Mouse (Mus musculus) liver, embryonic 13.5 days (tissue): ENCODE data around the gene Myo1g. TPM values are rescaled to one million over a fixed set of nuclear protein-coding genes. Genes with fewer than 3 reads are reported as not detected.

Experiments
- ATAC-seq: fragments of 200-750 bp; cut with Nextera tagmentation; 2 replicates; pipeline ENCODE4 v1.8.0; 2017; ENCODE audit warnings: low read depth, mild to moderate bottlenecking, moderate number of reproducible peaks, moderate library complexity
- DNase-seq: peaks from one replicate; pipeline ENCODE4 v3.0.0; 2022
- H3K27ac ChIP-seq: fragments of 300-500 bp; sonication (generic); 2 replicates; pipeline ENCODE4 v1.5.1; 2015; ENCODE audit warnings: moderate library complexity, mild to moderate bottlenecking, inconsistent platforms
- H3K27me3 ChIP-seq: fragments of 300-500 bp; sonication (generic); 2 replicates; pipeline ENCODE4 v1.6.1; 2015; ENCODE audit warnings: mild to moderate bottlenecking, inconsistent platforms
- H3K36me3 ChIP-seq: fragments of 300-500 bp; sonication (generic); 2 replicates; pipeline ENCODE4 v1.6.1; 2015; ENCODE audit warnings: mild to moderate bottlenecking, inconsistent platforms
- H3K4me1 ChIP-seq: fragments of 300-500 bp; sonication (generic); replicated peaks from 2 replicates; pipeline ENCODE4 v1.6.1; 2015; ENCODE audit warnings: inconsistent platforms
- H3K4me2 ChIP-seq: fragments of 300-500 bp; sonication (generic); 2 replicates; pipeline ENCODE4 v1.6.1; 2015; ENCODE audit warnings: inconsistent platforms, mild to moderate bottlenecking, moderate library complexity
- H3K4me3 ChIP-seq: fragments of 300-500 bp; sonication (generic); replicated peaks from 2 replicates; pipeline ENCODE4 v1.5.1; 2015; ENCODE audit warnings: mild to moderate bottlenecking, inconsistent platforms
- H3K9ac ChIP-seq: fragments of 300-500 bp; sonication (generic); 2 replicates; pipeline ENCODE4 v1.6.1; 2015; ENCODE audit warnings: mild to moderate bottlenecking, inconsistent platforms
- H3K9me3 ChIP-seq: fragments of 300-500 bp; sonication (generic); replicated peaks from 2 replicates; pipeline ENCODE4 v1.6.1; 2016; ENCODE audit warnings: inconsistent platforms
- WGBS: fragments of 180-500 bp; shearing (Covaris S2); methylation state at CpG from one replicate; pipeline ENCODE4 v1.1.7; 2015; ENCODE audit not compliant: insufficient replicate concordance; 5-methylcytosine and 5-hydroxymethylcytosine counted together
- polyA plus RNA-seq: library from polyadenylated mRNA; unstranded; fragments of >200 nt; fragmentation: Nextera tagmentation; extraction: Ambion mirVana; gene quantifications from 2 replicates; pipeline ENCODE4 v1.2.1, GENCODE M21; 2015

Gene Myo1g
- polyA plus RNA-seq, 1 experiment from 2014 or later, result 5.3 TPM

GRCm38 (mm10) chr11:6514837-6515236 lies 5.9 kb downstream of the Myo1g start:
- WGBS, result 68% methylated on average over 7 of the region's 7 CpGs
- peaks cover 10% of the 10 kb centered on the region for H3K4me1 ChIP-seq
- H3K9me3 ChIP-seq, result no peaks in the 10 kb centered on the region
- ATAC-seq (no peak), DNase-seq (no peak)
- H3K4me3 ChIP-seq, result no peak overlapping the region
- no peak overlapping the region for H3K27ac ChIP-seq
- H3K9ac ChIP-seq, result no peak overlapping the region
- no peaks in the 10 kb centered on the region for H3K27me3 ChIP-seq
- H3K36me3 ChIP-seq, result no peaks in the 10 kb centered on the region
- H3K4me2 ChIP-seq, result no peak overlapping the region

- ATAC-seq, result no peak
- H3K4me2 ChIP-seq, result no peak overlapping the region
- 43% methylated on average over 1 of the region's 1 CpGs for WGBS
Measured at GRCm38 (mm10) chr11:6508269-6508876, 12.4 kb downstream of the Myo1g start.

DNA sequence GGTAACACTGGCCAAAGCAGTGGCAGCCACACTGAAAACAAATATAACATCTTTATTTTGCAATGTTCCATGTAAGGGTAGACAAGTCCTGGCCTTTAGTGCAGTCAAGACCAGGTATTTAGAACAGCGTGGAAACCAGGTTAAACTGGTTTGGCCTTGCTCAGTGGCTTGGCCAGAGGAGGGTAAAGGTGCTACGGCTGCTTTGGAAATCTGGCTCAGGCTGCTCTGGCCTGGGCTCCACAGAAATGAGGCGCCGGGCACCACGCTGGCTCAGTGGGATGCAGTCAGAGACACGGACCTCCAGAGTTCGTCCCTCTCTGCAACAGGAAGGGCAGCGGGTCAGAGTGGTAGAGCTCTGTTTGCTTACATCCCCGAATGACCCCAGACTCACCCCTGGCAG lies 14.2 kb downstream of the Myo1g start:
- H3K9ac ChIP-seq, result no peak overlapping the region
- H3K9me3 ChIP-seq, result no peaks in the 10 kb centered on the region
- no peak overlapping the region for H3K4me3 ChIP-seq
- no peak for DNase-seq
- 75% methylated on average over 9 of the region's 9 CpGs for WGBS
- ATAC-seq, result 0 out of 2 replicates have a peak, but pooled peaks have one; percentile 18
- no peak overlapping the region for H3K27ac ChIP-seq
- H3K36me3 ChIP-seq, result no peaks in the 10 kb centered on the region
- H3K4me2 ChIP-seq, result no peak overlapping the region
- peaks cover 6% of the 10 kb centered on the region; the same call in 1 of the 2 replicates for H3K4me1 ChIP-seq
- no peaks in the 10 kb centered on the region for H3K27me3 ChIP-seq

More at GRCm38 (mm10) chr11:6508269-6508876, 12.4 kb downstream of the Myo1g start:
- no peak overlapping the region for H3K27ac ChIP-seq
- no peak for DNase-seq
- no peaks in the 10 kb centered on the region for H3K27me3 ChIP-seq
- H3K4me3 ChIP-seq, result no peak overlapping the region
- H3K9me3 ChIP-seq, result no peaks in the 10 kb centered on the region
- H3K4me1 ChIP-seq, result peaks cover 6% of the 10 kb centered on the region; the same call in 1 of the 2 replicates
- H3K36me3 ChIP-seq, result no peaks in the 10 kb centered on the region
- H3K9ac ChIP-seq, result no peak overlapping the region

GRCm38 (mm10) chr11:6504689-6505088 lies 16.1 kb downstream of the Myo1g start:
- Histone ChIP-seq H3K9ac (no peak overlapping the region), H3K4me3 (no peak overlapping the region), H3K27ac (no peak overlapping the region), H3K9me3 (no peaks in the 10 kb centered on the region), H3K4me2 (no peak overlapping the region), H3K36me3 (no peaks in the 10 kb centered on the region), H3K27me3 (no peaks in the 10 kb centered on the region), H3K4me1 (peaks cover 6% of the 10 kb centered on the region; the same call in 1 of the 2 replicates)
- DNase-seq (no peak), ATAC-seq (0 out of 2 replicates have a peak, but pooled peaks have one; percentile 32)
- 75% methylated on average over 6 of the region's 6 CpGs for WGBS

- Histone ChIP-seq H3K27ac (no peak overlapping the region), H3K4me3 (no peak overlapping the region), H3K4me2 (no peak overlapping the region), H3K9me3 (no peaks in the 10 kb centered on the region), H3K27me3 (no peaks in the 10 kb centered on the region), H3K9ac (no peak overlapping the region), H3K4me1 (peaks cover 6% of the 10 kb centered on the region; the same call in 1 of the 2 replicates), H3K36me3 (no peaks in the 10 kb centered on the region)
- ATAC-seq, result no peak
- 57% methylated on average over 3 of the region's 3 CpGs for WGBS
- no peak for DNase-seq
Measured at GRCm38 (mm10) chr11:6504226-6504625, 16.5 kb downstream of the Myo1g start.

DNA sequence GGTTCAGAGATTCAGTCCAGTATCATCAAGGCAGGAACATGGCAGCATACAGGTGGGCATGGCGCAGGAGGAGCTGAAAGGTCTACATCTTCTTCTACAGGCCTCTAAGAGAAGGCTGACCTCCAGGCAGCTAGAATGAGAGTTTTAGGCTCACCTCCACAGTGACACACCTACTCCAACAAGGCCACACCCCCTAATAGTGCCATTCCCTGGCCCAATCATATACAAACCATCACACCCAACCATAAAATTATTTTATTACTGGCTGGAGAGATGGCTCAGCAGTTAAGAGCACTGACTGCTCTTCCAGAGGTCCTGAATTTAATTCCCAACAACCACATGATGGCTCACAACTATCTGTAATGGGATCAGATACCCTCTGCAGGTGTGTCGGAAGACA lies 18.3 kb downstream of the Myo1g start:
- Histone ChIP-seq H3K27me3 (no peaks in the 10 kb centered on the region), H3K36me3 (no peaks in the 10 kb centered on the region), H3K9me3 (no peaks in the 10 kb centered on the region), H3K4me3 (no peak overlapping the region), H3K27ac (no peak overlapping the region), H3K9ac (no peak overlapping the region), H3K4me1 (peaks cover 6% of the 10 kb centered on the region; the same call in 1 of the 2 replicates), H3K4me2 (no peak overlapping the region)
- ATAC-seq (no peak), DNase-seq (no peak)
- 88% methylated on average over 2 of the region's 2 CpGs for WGBS

- Histone ChIP-seq H3K9me3 (no peaks in the 10 kb centered on the region), H3K36me3 (no peaks in the 10 kb centered on the region), H3K27me3 (no peaks in the 10 kb centered on the region), H3K4me3 (no peak overlapping the region), H3K4me2 (no peak overlapping the region), H3K4me1 (no peaks in the 10 kb centered on the region), H3K9ac (no peak overlapping the region), H3K27ac (no peak overlapping the region)
- DNase-seq (no peak), ATAC-seq (no peak)
- 66% methylated on average over 12 of the region's 12 CpGs for WGBS
Measured at GRCm38 (mm10) chr11:6497311-6497948, 23.3 kb downstream of the Myo1g start.

GRCm38 (mm10) chr11:6489691-6490503 lies 30.9 kb downstream of the Myo1g start:
- Histone ChIP-seq H3K36me3 (no peaks in the 10 kb centered on the region), H3K27ac (no peak overlapping the region), H3K4me2 (no peak overlapping the region), H3K4me3 (no peak overlapping the region), H3K27me3 (no peaks in the 10 kb centered on the region), H3K9ac (no peak overlapping the region), H3K4me1 (peaks cover 11% of the 10 kb centered on the region), H3K9me3 (no peaks in the 10 kb centered on the region)
- WGBS, result 43% methylated on average over 6 of the region's 6 CpGs
- DNase-seq, result peak; percentile 46
- ATAC-seq, result peak; percentile 79

- no peak overlapping the region for H3K4me2 ChIP-seq
- no peaks in the 10 kb centered on the region for H3K36me3 ChIP-seq
- DNase-seq, result no peak
- no peak overlapping the region for H3K27ac ChIP-seq
- no peak overlapping the region for H3K9ac ChIP-seq
- no peak overlapping the region for H3K4me3 ChIP-seq
- peaks cover 11% of the 10 kb centered on the region for H3K4me1 ChIP-seq
- no peaks in the 10 kb centered on the region for H3K9me3 ChIP-seq
- no peaks in the 10 kb centered on the region for H3K27me3 ChIP-seq
- ATAC-seq, result no peak
- WGBS, result 82% methylated on average over 7 of the region's 7 CpGs
Measured at GRCm38 (mm10) chr11:6489257-6489656, 31.5 kb downstream of the Myo1g start.

GRCm38 (mm10) chr11:6488041-6488684 lies 32.6 kb downstream of the Myo1g start:
- Histone ChIP-seq H3K27ac (no peak overlapping the region), H3K9me3 (no peaks in the 10 kb centered on the region), H3K4me1 (peaks cover 19% of the 10 kb centered on the region), H3K9ac (no peak overlapping the region), H3K4me3 (no peak overlapping the region), H3K36me3 (no peaks in the 10 kb centered on the region), H3K27me3 (no peaks in the 10 kb centered on the region), H3K4me2 (no peak overlapping the region)
- no peak for ATAC-seq
- DNase-seq, result no peak
- 78% methylated on average over 5 of the region's 5 CpGs for WGBS

GRCm38 (mm10) chr11:6487496-6487895 lies 33.3 kb downstream of the Myo1g start:
- H3K4me2 ChIP-seq, result no peak overlapping the region
- no peaks in the 10 kb centered on the region for H3K9me3 ChIP-seq
- H3K27me3 ChIP-seq, result no peaks in the 10 kb centered on the region
- no peaks in the 10 kb centered on the region for H3K36me3 ChIP-seq
- no peak overlapping the region for H3K9ac ChIP-seq
- ATAC-seq (no peak), DNase-seq (no peak)
- peaks cover 25% of the 10 kb centered on the region for H3K4me1 ChIP-seq
- H3K4me3 ChIP-seq, result no peak overlapping the region
- no peak overlapping the region for H3K27ac ChIP-seq
- WGBS, result 51% methylated on average over 7 of the region's 7 CpGs
